Mouse (Mus musculus): ENCODE data around the gene Cbln3.

DNA sequence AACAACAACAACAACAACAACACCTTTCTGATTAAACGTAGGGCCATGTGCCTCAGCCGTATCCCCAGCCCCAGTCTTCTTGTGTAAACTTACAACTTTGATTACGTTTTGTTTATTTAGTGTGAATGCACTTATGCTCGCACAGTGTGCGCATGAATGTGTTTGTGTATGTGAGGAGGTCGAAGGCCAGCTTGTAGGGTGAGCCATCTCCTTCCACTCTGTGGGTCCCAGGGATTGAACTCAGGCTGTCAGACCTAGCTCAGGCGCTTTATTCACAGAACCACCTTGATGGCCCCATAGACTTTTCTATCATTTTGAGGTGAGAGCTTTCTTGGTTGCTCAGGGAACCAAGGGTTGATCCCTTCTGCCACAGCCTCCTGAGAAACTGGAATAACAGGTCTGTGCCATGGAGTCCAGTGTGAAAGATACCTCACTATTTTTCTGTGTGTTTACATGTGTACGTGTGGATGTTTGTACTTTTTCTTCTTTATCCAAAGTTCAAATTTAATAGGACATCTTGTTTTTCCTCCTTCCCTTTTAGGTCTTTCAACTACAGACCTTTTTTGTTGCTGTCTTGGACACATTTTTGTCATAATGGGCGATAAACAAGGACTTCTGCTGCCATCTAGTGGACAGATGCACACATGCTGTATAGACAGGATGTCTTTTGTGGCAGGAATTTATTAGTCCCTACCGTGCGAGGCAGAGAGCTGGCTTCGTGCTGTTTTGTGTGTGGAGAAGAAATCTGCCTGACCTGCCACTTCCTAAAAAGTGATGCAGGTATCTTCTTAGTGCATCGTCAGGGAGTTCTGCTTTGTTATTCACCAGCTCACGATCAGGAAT is 34.3 kb upstream of the Cbln3 start:
- TF ChIP-seq GATA1 (IDR thresholded peaks at IDR 0.05; ENCODE audit: low read length) (no peak), TAL1 (IDR thresholded peaks at IDR 0.05; ENCODE audit: low read length) (no peak)
